Mouse (Mus musculus) adrenal gland, adult (tissue): ENCODE data around the gene Macf1.
A peak's percentile ranks its signal among the peaks of the same experiment; 100 is the strongest.

ENCODE experiments used
- DNase-seq, 2 experiments: peaks; one replicate each; pipeline ENCODE4 v3.0.0; 2022 to 2023; ENCODE audit warnings: low spot score in 1 of 2; ENCODE audit not compliant: inconsistent age in 2 of 2

Gene Macf1

GRCm38 (mm10) chr4:123412528-123412878 is 271.7 kb downstream of the Macf1 start:
- DNase-seq, result no peak

GRCm38 (mm10) chr4:123411732-123412527 is 272.2 kb downstream of the Macf1 start:
- DNase-seq, result peak; percentile 91 to 97

GRCm38 (mm10) chr4:123411006-123411731 is 273.0 kb downstream of the Macf1 start:
- DNase-seq, result no peak

- DNase-seq, result no peak
Observed at GRCm38 (mm10) chr4:123409752-123410151, 274.4 kb downstream of the Macf1 start.

GRCm38 (mm10) chr4:123409034-123409692 is 275.0 kb downstream of the Macf1 start:
- peak in 1 of 2 experiments; percentile 49 for DNase-seq

- no peak for DNase-seq
Observed at GRCm38 (mm10) chr4:123407792-123408191, 276.4 kb downstream of the Macf1 start.

- DNase-seq, result no peak
Observed at GRCm38 (mm10) chr4:123404056-123404455, 280.1 kb downstream of the Macf1 start.

- DNase-seq, result no peak
Observed at GRCm38 (mm10) chr4:123402244-123402643, 281.9 kb downstream of the Macf1 start.

GRCm38 (mm10) chr4:123401265-123401664 is 282.9 kb downstream of the Macf1 start:
- DNase-seq, result no peak

- no peak for DNase-seq
Observed at GRCm38 (mm10) chr4:123397643-123398434, 286.3 kb downstream of the Macf1 start.

GRCm38 (mm10) chr4:123397049-123397448 is 287.1 kb downstream of the Macf1 start:
- DNase-seq, result no peak

- no peak for DNase-seq
Observed at GRCm38 (mm10) chr4:123395435-123396000, 288.6 kb downstream of the Macf1 start.

GRCm38 (mm10) chr4:123394878-123395277 is 289.3 kb downstream of the Macf1 start:
- DNase-seq, result no peak

GRCm38 (mm10) chr4:123394269-123394668 is 289.9 kb downstream of the Macf1 start:
- no peak for DNase-seq

- no peak for DNase-seq
Observed at GRCm38 (mm10) chr4:123393004-123393403, 291.2 kb downstream of the Macf1 start.

GRCm38 (mm10) chr4:123392187-123392586 is 292.0 kb downstream of the Macf1 start:
- DNase-seq, result peak in 1 of 2 experiments; percentile 61

- DNase-seq, result no peak
Observed at GRCm38 (mm10) chr4:123385028-123385427, 299.1 kb downstream of the Macf1 start.

GRCm38 (mm10) chr4:123383173-123383572 is 301.0 kb downstream of the Macf1 start:
- no peak for DNase-seq

- no peak for DNase-seq
Observed at GRCm38 (mm10) chr4:123382051-123382450, 302.1 kb downstream of the Macf1 start.

- DNase-seq, result no peak
Observed at GRCm38 (mm10) chr4:123381598-123381997, 302.6 kb downstream of the Macf1 start.

- DNase-seq, result no peak
Observed at GRCm38 (mm10) chr4:123376031-123376430, 308.1 kb downstream of the Macf1 start.
